Mouse (Mus musculus) midbrain, embryonic 11.5 days (tissue): Measurements from ENCODE around the gene Tmem175. TPM values are rescaled to one million over a fixed set of nuclear protein-coding genes. Genes with fewer than 3 reads are reported as not detected.

ENCODE experiments used
- ATAC-seq: fragments of 200-750 bp; cut with Nextera tagmentation; 2 replicates; pipeline ENCODE4 v1.8.0; 2017; ENCODE audit warnings: moderate TSS enrichment, moderate library complexity; ENCODE audit not compliant: low FRiP score
- DNase-seq: peaks from one replicate; pipeline ENCODE4 v3.0.0; 2015; ENCODE audit warnings: low spot score; ENCODE audit errors: missing footprints
- H3K27ac ChIP-seq: fragments of 300-500 bp; sonication (generic); 2 replicates; pipeline ENCODE4 v1.5.1; 2014; ENCODE audit warnings: low read depth, low read length
- H3K27me3 ChIP-seq: fragments of 300-500 bp; sonication (generic); 2 replicates; pipeline ENCODE4 v1.6.1; 2014; ENCODE audit warnings: mild to moderate bottlenecking, low read length, moderate library complexity, mixed read lengths; ENCODE audit not compliant: control insufficient read depth, insufficient read depth
- H3K36me3 ChIP-seq: fragments of 300-500 bp; sonication (generic); 2 replicates; pipeline ENCODE4 v1.6.1; 2014; ENCODE audit warnings: mild to moderate bottlenecking, low read length, moderate library complexity, mixed read lengths; ENCODE audit not compliant: control insufficient read depth, insufficient read depth
- H3K4me1 ChIP-seq: fragments of 300-500 bp; sonication (generic); 2 replicates; pipeline ENCODE4 v1.6.1; 2014; ENCODE audit warnings: low read length; ENCODE audit not compliant: control insufficient read depth, insufficient read depth
- H3K4me2 ChIP-seq: fragments of 300-500 bp; sonication (generic); 2 replicates; pipeline ENCODE4 v1.6.1; 2014; ENCODE audit warnings: mild to moderate bottlenecking, moderate library complexity
- H3K4me3 ChIP-seq: fragments of 300-500 bp; sonication (generic); 2 replicates; pipeline ENCODE4 v1.5.1; 2014; ENCODE audit warnings: low read depth, low read length
- H3K9ac ChIP-seq: fragments of 300-500 bp; sonication (generic); 2 replicates; pipeline ENCODE4 v1.6.1; 2014; ENCODE audit warnings: low read length
- H3K9me3 ChIP-seq: fragments of 300-500 bp; sonication (generic); 2 replicates; pipeline ENCODE4 v1.6.1; 2016; ENCODE audit warnings: low read length; ENCODE audit not compliant: control insufficient read depth
- WGBS: fragments of 180-500 bp; shearing (Covaris S2); extraction: QIAGEN DNeasy Blood & Tissue Kit; methylation state at CpG from one replicate; pipeline ENCODE4 v1.1.7; 2014; 5-methylcytosine and 5-hydroxymethylcytosine counted together
- polyA plus RNA-seq: library from polyadenylated mRNA; unstranded; fragments of >200 nt; fragmentation: Nextera tagmentation; extraction: Ambion mirVana; gene quantifications from 2 replicates; pipeline ENCODE4 v1.2.1, GENCODE M21; 2014

Tmem175 gene
- polyA plus RNA-seq, 1 experiment from 2014 or later = 20.9 TPM

- H3K27ac ChIP-seq = no peak overlapping the region
These were observed 20.8 kb downstream of the Tmem175 start for GRCm38 (mm10) chr5:108650341-108650740.

GRCm38 (mm10) chr5:108651136-108651720 lies 21.7 kb downstream of the Tmem175 start:
- Histone ChIP-seq H3K27ac (no peak overlapping the region), H3K4me3 (no peak overlapping the region), H3K9me3 (no peaks in the 10 kb centered on the region), H3K4me2 (no peak overlapping the region), H3K27me3 (no peaks in the 10 kb centered on the region), H3K4me1 (no peaks in the 10 kb centered on the region), H3K36me3 (peaks cover 11% of the 10 kb centered on the region), H3K9ac (no peak overlapping the region)
- 84% methylated on average over 5 of the region's 5 CpGs for WGBS
- ATAC-seq (no peak), DNase-seq (peak; percentile 77)

More at GRCm38 (mm10) chr5:108650341-108650740, 20.8 kb downstream of the Tmem175 start:
- no peak for DNase-seq
- WGBS = 88% methylated on average over 7 of the region's 7 CpGs
- no peaks in the 10 kb centered on the region for H3K4me1 ChIP-seq
- H3K36me3 ChIP-seq = peaks cover 11% of the 10 kb centered on the region
- H3K9ac ChIP-seq = no peak overlapping the region
- ATAC-seq = no peak
- H3K9me3 ChIP-seq = no peaks in the 10 kb centered on the region
- no peak overlapping the region for H3K4me3 ChIP-seq
- H3K27me3 ChIP-seq = no peaks in the 10 kb centered on the region
- no peak overlapping the region for H3K4me2 ChIP-seq

- H3K27me3 ChIP-seq = no peaks in the 10 kb centered on the region
- H3K27ac ChIP-seq = no peak overlapping the region
- DNase-seq (peak; percentile 83), ATAC-seq (peak; percentile 45; the same call in 1 of the 2 replicates)
- no peak overlapping the region for H3K9ac ChIP-seq
- H3K9me3 ChIP-seq = no peaks in the 10 kb centered on the region
- H3K36me3 ChIP-seq = peaks cover 11% of the 10 kb centered on the region
- H3K4me1 ChIP-seq = no peaks in the 10 kb centered on the region
- 68% methylated on average over 1 of the region's 1 CpGs for WGBS
- no peak overlapping the region for H3K4me3 ChIP-seq
- no peak overlapping the region for H3K4me2 ChIP-seq
These were observed 22.3 kb downstream of the Tmem175 start for GRCm38 (mm10) chr5:108651823-108652222.

- Histone ChIP-seq H3K27ac (no peak overlapping the region), H3K27me3 (no peaks in the 10 kb centered on the region), H3K9me3 (no peaks in the 10 kb centered on the region), H3K9ac (no peak overlapping the region), H3K4me2 (no peak overlapping the region), H3K4me1 (no peaks in the 10 kb centered on the region), H3K36me3 (peaks cover 11% of the 10 kb centered on the region), H3K4me3 (no peak overlapping the region)
- WGBS = 88% methylated on average over 6 of the region's 6 CpGs
- ATAC-seq (no peak), DNase-seq (no peak)
These were observed 23.8 kb downstream of the Tmem175 start for GRCm38 (mm10) chr5:108653341-108653740.

- H3K9me3 ChIP-seq = no peaks in the 10 kb centered on the region
- WGBS = 91% methylated on average over 10 of the region's 10 CpGs
- H3K27ac ChIP-seq = no peak overlapping the region
- H3K36me3 ChIP-seq = peaks cover 11% of the 10 kb centered on the region
- H3K4me2 ChIP-seq = no peak overlapping the region
- H3K9ac ChIP-seq = no peak overlapping the region
- H3K27me3 ChIP-seq = no peaks in the 10 kb centered on the region
- H3K4me3 ChIP-seq = no peak overlapping the region
- ATAC-seq (no peak), DNase-seq (peak; percentile 39)
- H3K4me1 ChIP-seq = peaks cover 1% of the 10 kb centered on the region
These were observed 24.9 kb downstream of the Tmem175 start for GRCm38 (mm10) chr5:108654444-108654990.

- no peak overlapping the region for H3K27ac ChIP-seq
- DNase-seq (peak; percentile 59), ATAC-seq (no peak)
- H3K27me3 ChIP-seq = no peaks in the 10 kb centered on the region
- no peak overlapping the region for H3K4me2 ChIP-seq
- 96% methylated on average over 9 of the region's 9 CpGs for WGBS
- no peak overlapping the region for H3K4me3 ChIP-seq
- no peak overlapping the region for H3K9ac ChIP-seq
- no peaks in the 10 kb centered on the region for H3K9me3 ChIP-seq
- peaks cover 8% of the 10 kb centered on the region for H3K4me1 ChIP-seq
- H3K36me3 ChIP-seq = peaks cover 11% of the 10 kb centered on the region
These were observed 25.8 kb downstream of the Tmem175 start for GRCm38 (mm10) chr5:108655381-108655780.

GRCm38 (mm10) chr5:108655891-108656650 lies 26.5 kb downstream of the Tmem175 start:
- no peaks in the 10 kb centered on the region for H3K9me3 ChIP-seq
- no peaks in the 10 kb centered on the region for H3K27me3 ChIP-seq
- no peak overlapping the region for H3K27ac ChIP-seq
- H3K9ac ChIP-seq = no peak overlapping the region
- WGBS = 92% methylated on average over 15 of the region's 15 CpGs
- no peak overlapping the region for H3K4me2 ChIP-seq
- peak; percentile 23 for DNase-seq
- peaks cover 11% of the 10 kb centered on the region for H3K36me3 ChIP-seq
- no peak overlapping the region for H3K4me3 ChIP-seq
- ATAC-seq = no peak
- H3K4me1 ChIP-seq = peaks cover 8% of the 10 kb centered on the region

- ATAC-seq (no peak), DNase-seq (peak; percentile 31)
- peaks cover 11% of the 10 kb centered on the region for H3K36me3 ChIP-seq
- 75% methylated on average over 5 of the region's 5 CpGs for WGBS
- H3K27me3 ChIP-seq = no peaks in the 10 kb centered on the region
- H3K4me1 ChIP-seq = peaks cover 8% of the 10 kb centered on the region
- H3K9ac ChIP-seq = no peak overlapping the region
- H3K4me2 ChIP-seq = no peak overlapping the region
- H3K4me3 ChIP-seq = no peak overlapping the region
- no peak overlapping the region for H3K27ac ChIP-seq
- no peaks in the 10 kb centered on the region for H3K9me3 ChIP-seq
These were observed 27.8 kb downstream of the Tmem175 start for GRCm38 (mm10) chr5:108657406-108657805.

GRCm38 (mm10) chr5:108658611-108659010 lies 29.0 kb downstream of the Tmem175 start:
- Histone ChIP-seq H3K9ac (0 out of 2 replicates have a peak overlapping the region, but pooled peaks have one; percentile 10), H3K9me3 (no peaks in the 10 kb centered on the region), H3K27ac (no peak overlapping the region), H3K27me3 (no peaks in the 10 kb centered on the region), H3K36me3 (peaks cover 8% of the 10 kb centered on the region), H3K4me3 (no peak overlapping the region), H3K4me1 (peaks cover 8% of the 10 kb centered on the region), H3K4me2 (no peak overlapping the region)
- no peak for ATAC-seq
- 80% methylated on average over 1 of the region's 1 CpGs for WGBS
- DNase-seq = peak; percentile 26
